Mouse (Mus musculus) olfactory bulb, adult 2 months (tissue): ENCODE data around the gene Ntf5. TPM values are rescaled to one million over a fixed set of nuclear protein-coding genes. Genes with fewer than 3 reads are reported as not detected.

Experiments
- H3K27ac ChIP-seq: fragments of 200-500 bp; 2 replicates; pipeline ENCODE4 v1.5.1; 2012; ENCODE audit warnings: low read depth, low read length; ENCODE audit not compliant: insufficient read depth
- H3K4me1 ChIP-seq: fragments of 200-500 bp; 2 replicates; pipeline ENCODE4 v1.6.1; 2012; ENCODE audit warnings: low read length; ENCODE audit not compliant: control insufficient read depth, insufficient read depth
- H3K4me3 ChIP-seq: fragments of 200-500 bp; 2 replicates; pipeline ENCODE4 v1.5.1; 2012; ENCODE audit warnings: mild to moderate bottlenecking, low read depth, low read length, moderate library complexity; ENCODE audit not compliant: insufficient read depth
- CTCF ChIP-seq: fragments of 200-500 bp; IDR thresholded peaks from 2 replicates; pipeline ENCODE4 v1.5.1; 2012; ENCODE audit warnings: low read depth, mild to moderate bottlenecking, low read length, moderate library complexity; ENCODE audit not compliant: insufficient read depth
- POLR2A ChIP-seq: fragments of 200-500 bp; IDR thresholded peaks from 2 replicates; pipeline ENCODE4 v1.6.1; 2012; ENCODE audit warnings: mild to moderate bottlenecking, low read depth, low read length, moderate library complexity; ENCODE audit not compliant: insufficient read depth
- WGBS: fragments of 180-500 bp; shearing (Covaris S2); methylation state at CpG from one replicate; pipeline ENCODE4 v1.1.7; 2018; 5-methylcytosine and 5-hydroxymethylcytosine counted together
- polyA plus RNA-seq: library from polyadenylated mRNA; stranded (reverse); fragments of >200 nt; gene quantifications from 2 replicates; pipeline ENCODE4 v1.2.4, GENCODE M21; 2012; ENCODE audit warnings: low replicate concordance; ENCODE audit not compliant: missing spikeins, insufficient read depth, insufficient read length

Gene Ntf5
- not detected in 2 replicates for polyA plus RNA-seq

- H3K27ac ChIP-seq = no peak within 1 kb of the TSS
- H3K4me1 ChIP-seq = peaks cover 17% of the 10 kb centered on the region
- H3K4me3 ChIP-seq = peak within 1 kb of the TSS; percentile 32; the same call in 1 of the 2 replicates
- WGBS = 4% methylated on average over 44 of the region's 45 CpGs
- TF ChIP-seq POLR2A (no peak), CTCF (no peak)
These were observed at the start of gene Ntf5 for GRCm38 (mm10) chr7:45413113-45413863. Gene Ntf5, plus strand, starts transcription at chr7:45413695.

- WGBS = 95% methylated on average over 2 of the region's 2 CpGs
- H3K27ac ChIP-seq = no peak overlapping the region
- H3K4me1 ChIP-seq = peaks cover 25% of the 10 kb centered on the region
- H3K4me3 ChIP-seq = no peak overlapping the region
- no peak for TF ChIP-seq POLR2A
- no peak for TF ChIP-seq CTCF
These were observed 49.5 kb upstream of the Ntf5 start for GRCm38 (mm10) chr7:45363983-45364382.

- Histone ChIP-seq H3K4me3 (peak overlapping the region; percentile 66), H3K27ac (no peak overlapping the region), H3K4me1 (peaks cover 39% of the 10 kb centered on the region)
- TF ChIP-seq POLR2A = no peak
- no peak for TF ChIP-seq CTCF
- 6% methylated on average over 35 of the region's 35 CpGs for WGBS
These were observed 47.5 kb upstream of the Ntf5 start for GRCm38 (mm10) chr7:45365742-45366651.

GRCm38 (mm10) chr7:45366652-45367019 is 46.9 kb upstream of the Ntf5 start, which contains the start of gene Ppfia3:
Gene Ppfia3, minus strand, starts transcription at chr7:45367019.
- under 1% methylated on average over 24 of the region's 26 CpGs for WGBS
- TF ChIP-seq CTCF = no peak
- TF ChIP-seq POLR2A = no peak

GRCm38 (mm10) chr7:45367020-45367880 is 46.2 kb upstream of the Ntf5 start:
- TF ChIP-seq CTCF = peak; percentile 93
- TF ChIP-seq POLR2A = no peak; the same call in none of the 2 replicates
- WGBS = under 1% methylated on average over 69 of the region's 70 CpGs
- Histone ChIP-seq H3K27ac (peak overlapping the region; percentile 63), H3K4me3 (peak overlapping the region; percentile 75), H3K4me1 (peaks cover 30% of the 10 kb centered on the region)

More at GRCm38 (mm10) chr7:45366652-45367019, 46.9 kb upstream of the Ntf5 start, which contains the start of gene Ppfia3:
- peak within 1 kb of the TSS; percentile 75 for H3K4me3 ChIP-seq
- peaks cover 33% of the 10 kb centered on the region for H3K4me1 ChIP-seq
- H3K27ac ChIP-seq = peak within 1 kb of the TSS; percentile 63

GRCm38 (mm10) chr7:45368178-45368577 is 45.3 kb upstream of the Ntf5 start:
- Histone ChIP-seq H3K4me3 (peak overlapping the region; percentile 75), H3K27ac (no peak overlapping the region), H3K4me1 (peaks cover 30% of the 10 kb centered on the region)
- TF ChIP-seq POLR2A (no peak), CTCF (no peak)
- WGBS = 80% methylated on average over 15 of the region's 15 CpGs

GRCm38 (mm10) chr7:45369022-45369745 is 44.3 kb upstream of the Ntf5 start:
- TF ChIP-seq CTCF (no peak), POLR2A (no peak)
- peaks cover 30% of the 10 kb centered on the region for H3K4me1 ChIP-seq
- no peak overlapping the region for H3K4me3 ChIP-seq
- no peak overlapping the region for H3K27ac ChIP-seq
- WGBS = 76% methylated on average over 16 of the region's 16 CpGs

GRCm38 (mm10) chr7:45369836-45370474 is 43.5 kb upstream of the Ntf5 start:
- Histone ChIP-seq H3K27ac (no peak overlapping the region), H3K4me3 (peak overlapping the region; percentile 66), H3K4me1 (peaks cover 30% of the 10 kb centered on the region)
- TF ChIP-seq CTCF (no peak), POLR2A (no peak; the same call in 1 of the 2 replicates)
- 7% methylated on average over 52 of the region's 52 CpGs for WGBS
